Mouse (Mus musculus) heart, embryonic 16.5 days (tissue): ENCODE data around the gene Cdh24. TPM values are rescaled to one million over a fixed set of nuclear protein-coding genes. Genes with fewer than 3 reads are reported as not detected.
A peak's percentile ranks its signal among the peaks of the same experiment; 100 is the strongest.

Experiments
- ATAC-seq: fragments of 200-750 bp; cut with Nextera tagmentation; replicated peaks from 2 replicates; pipeline ENCODE4 v1.8.0; 2017; ENCODE audit warnings: moderate number of reproducible peaks; ENCODE audit not compliant: insufficient read depth, low FRiP score; ENCODE audit errors: extremely low read depth
- H3K27ac ChIP-seq: fragments of 300-500 bp; sonication (generic); 2 replicates; pipeline ENCODE4 v1.5.1; 2014; ENCODE audit warnings: mild to moderate bottlenecking, low read length, control low read depth, moderate library complexity
- H3K27me3 ChIP-seq: fragments of 300-500 bp; sonication (generic); 2 replicates; pipeline ENCODE4 v1.6.1; 2014; ENCODE audit warnings: low read length, mixed read lengths; ENCODE audit not compliant: control insufficient read depth, insufficient read depth
- H3K36me3 ChIP-seq: fragments of 300-500 bp; sonication (generic); 2 replicates; pipeline ENCODE4 v1.6.1; 2014; ENCODE audit not compliant: control insufficient read depth, insufficient read depth
- H3K4me1 ChIP-seq: fragments of 300-500 bp; sonication (generic); 2 replicates; pipeline ENCODE4 v1.6.1; 2014; ENCODE audit warnings: low read length, mixed read lengths; ENCODE audit not compliant: control insufficient read depth, insufficient read depth
- H3K4me2 ChIP-seq: fragments of 300-500 bp; sonication (generic); 2 replicates; pipeline ENCODE4 v1.6.1; 2014; ENCODE audit warnings: low read depth, mild to moderate bottlenecking, control low read depth, low read length
- H3K4me3 ChIP-seq: fragments of 300-500 bp; sonication (generic); 2 replicates; pipeline ENCODE4 v1.5.1; 2014; ENCODE audit warnings: mild to moderate bottlenecking, control low read depth, low read length
- H3K9ac ChIP-seq: fragments of 300-500 bp; sonication (generic); 2 replicates; pipeline ENCODE4 v1.6.1; 2014; ENCODE audit warnings: low read length, control low read depth
- H3K9me3 ChIP-seq: fragments of 300-500 bp; sonication (generic); replicated peaks from 2 replicates; pipeline ENCODE4 v1.6.1; 2016; ENCODE audit warnings: low read length; ENCODE audit not compliant: control insufficient read depth
- WGBS: fragments of 180-500 bp; shearing (Covaris S2); extraction: QIAGEN DNeasy Blood & Tissue Kit; methylation state at CpG from one replicate; pipeline ENCODE4 v1.1.7; 2014; 5-methylcytosine and 5-hydroxymethylcytosine counted together
- polyA plus RNA-seq: library from polyadenylated mRNA; unstranded; fragments of >200 nt; fragmentation: Nextera tagmentation; extraction: Ambion mirVana; gene quantifications from 2 replicates; pipeline ENCODE4 v1.2.1, GENCODE M21; 2015

Gene Cdh24
- polyA plus RNA-seq = 1.4 and 1.9 TPM in 2 replicates

DNA sequence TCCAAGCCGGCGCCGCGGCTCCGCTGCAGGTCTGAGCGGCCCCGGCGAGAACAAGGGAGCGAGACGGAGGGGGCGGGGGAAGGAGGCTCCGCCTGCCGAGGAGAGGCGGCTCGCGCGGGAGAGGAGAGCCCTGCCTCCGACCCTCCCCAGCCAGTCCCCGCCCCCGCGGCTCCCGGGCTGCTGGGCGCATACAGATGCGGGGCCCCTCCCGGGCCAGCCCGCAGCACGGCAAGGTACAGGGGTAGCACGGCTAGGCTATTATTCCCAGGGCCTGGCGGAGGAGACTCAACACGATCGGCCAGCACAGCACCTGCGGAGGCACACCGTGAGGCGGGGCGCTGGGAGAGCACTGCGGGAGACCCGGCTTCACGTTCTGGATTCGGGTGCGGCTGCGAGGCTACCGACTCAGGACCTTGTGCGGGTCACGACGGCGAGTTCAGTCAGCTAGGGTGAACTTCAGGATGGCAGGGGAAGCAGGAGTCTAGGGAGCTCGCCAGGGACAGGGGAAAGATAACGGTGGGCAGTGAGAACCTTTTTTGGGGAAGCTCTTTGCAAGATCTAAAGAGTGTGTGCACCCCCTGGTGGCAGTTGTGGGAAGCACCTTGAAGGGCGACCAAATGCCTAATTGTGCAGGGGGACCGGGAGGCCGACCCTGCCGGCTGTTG is at the start of gene Cdh24:
Gene Cdh24, minus strand, starts transcription at position 60 of the 665 bp plus-strand sequence.
- Histone ChIP-seq H3K36me3 (peaks cover 40% of the 10 kb centered on the region), H3K4me2 (peak within 1 kb of the TSS; percentile 99), H3K9me3 (no peaks in the 10 kb centered on the region), H3K4me1 (peaks cover 3% of the 10 kb centered on the region), H3K4me3 (peak within 1 kb of the TSS; percentile 80), H3K27me3 (0 out of 2 replicates have a peak, but pooled peaks cover 2% of the 10 kb centered on the region), H3K27ac (peak within 1 kb of the TSS; percentile 68), H3K9ac (peak within 1 kb of the TSS; percentile 88)
- WGBS = under 1% methylated on average over 51 of the region's 52 CpGs
- peak; percentile 92 for ATAC-seq

DNA sequence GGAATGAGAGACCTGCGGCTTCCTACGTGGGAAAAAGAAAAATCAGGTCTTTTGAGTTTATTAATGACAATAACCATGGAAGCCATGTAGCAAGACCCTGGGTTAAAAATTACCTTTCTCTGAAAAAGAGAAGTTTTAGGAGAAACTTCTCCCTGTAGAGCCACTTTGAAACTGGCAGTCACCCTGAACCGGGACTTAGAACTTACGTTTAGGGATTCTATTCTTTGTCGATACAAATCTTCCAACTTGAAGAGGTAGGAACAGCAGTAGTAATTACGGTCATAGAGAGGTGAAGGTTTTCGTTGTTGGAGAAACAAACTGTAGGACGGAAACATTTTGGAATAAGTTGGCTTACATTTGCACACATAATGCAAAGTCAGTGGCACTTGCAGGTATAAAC is 46.1 kb upstream of the Cdh24 start:
- Histone ChIP-seq H3K9me3 (no peaks in the 10 kb centered on the region), H3K36me3 (peaks cover 19% of the 10 kb centered on the region), H3K4me3 (peak overlapping the region; percentile 96), H3K27ac (peak overlapping the region; percentile 99), H3K4me2 (peak overlapping the region; percentile 84), H3K9ac (peak overlapping the region; percentile 100), H3K27me3 (no peaks in the 10 kb centered on the region), H3K4me1 (peaks cover 27% of the 10 kb centered on the region)
- no peak for ATAC-seq
- 4% methylated on average over 8 of the region's 8 CpGs for WGBS

DNA sequence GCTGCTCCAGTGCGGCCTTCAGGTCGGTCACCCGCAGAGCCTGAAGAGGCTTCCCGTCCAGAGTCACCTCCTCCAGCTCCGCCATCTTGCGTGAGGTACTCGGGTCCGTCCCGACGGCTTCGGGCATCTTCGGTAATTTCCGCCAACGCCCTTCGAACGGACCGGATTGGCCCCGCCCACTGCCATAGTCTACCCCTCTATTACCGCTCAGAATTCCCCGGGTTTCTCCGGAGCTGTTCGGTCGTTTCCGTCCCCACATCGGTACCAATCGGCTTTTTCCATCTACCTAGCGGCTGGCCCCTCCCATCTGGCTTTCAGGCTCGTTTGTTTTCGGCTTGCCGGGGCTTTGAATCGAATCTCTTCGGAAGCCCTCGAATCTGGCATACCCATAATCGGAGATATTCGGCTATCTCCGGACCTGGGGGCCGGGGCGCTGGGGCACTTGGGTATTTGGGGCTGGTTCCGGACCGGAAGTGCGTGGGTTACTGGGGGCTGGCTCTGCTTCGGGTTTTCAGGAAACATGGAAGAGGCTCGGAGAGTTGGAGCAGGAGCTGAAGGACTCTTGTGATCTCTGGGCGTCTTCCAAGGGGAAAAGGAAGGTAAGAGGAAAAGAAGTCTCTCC is 45.5 kb upstream of the Cdh24 start, which contains the start of gene Acin1:
Gene Acin1, minus strand, starts transcription at position 410 of the 622 bp plus-strand sequence.
- Histone ChIP-seq H3K9ac (peak within 1 kb of the TSS; percentile 100), H3K27ac (peak within 1 kb of the TSS; percentile 99), H3K36me3 (peaks cover 19% of the 10 kb centered on the region), H3K9me3 (no peaks in the 10 kb centered on the region), H3K27me3 (no peaks in the 10 kb centered on the region), H3K4me1 (peaks cover 27% of the 10 kb centered on the region), H3K4me3 (peak within 1 kb of the TSS; percentile 96), H3K4me2 (peak within 1 kb of the TSS; percentile 92)
- 0% methylated on average over 44 of the region's 44 CpGs for WGBS
- peak; percentile 97 for ATAC-seq

DNA sequence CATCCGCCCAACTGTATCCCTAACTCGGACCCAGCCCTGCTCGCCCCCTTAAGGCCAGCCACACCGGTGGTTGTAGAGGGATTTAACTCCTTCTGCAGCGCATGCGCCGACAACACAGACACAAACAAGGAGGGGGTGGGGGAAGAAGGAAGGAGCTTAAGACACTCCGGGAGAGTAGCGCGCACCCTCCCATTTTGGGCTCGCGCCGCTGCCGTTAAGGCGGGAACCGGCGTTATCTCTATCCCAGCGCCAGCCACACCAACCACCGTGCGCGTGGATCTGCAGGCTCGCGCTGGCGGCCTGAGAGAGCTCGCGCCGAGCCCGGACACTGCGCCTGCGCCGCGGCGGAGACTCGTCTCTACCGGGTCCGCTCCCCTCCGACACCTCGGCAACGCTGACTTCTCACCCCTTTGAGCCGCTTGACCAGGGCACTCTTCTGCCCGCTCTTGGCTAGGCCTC is 44.9 kb upstream of the Cdh24 start, which contains the start of gene 1700123O20Rik:
Gene 1700123O20Rik, plus strand, starts transcription at position 154 of the 459 bp plus-strand sequence.
- peak within 1 kb of the TSS; percentile 100 for H3K9ac ChIP-seq
- ATAC-seq = peak; percentile 72
- peaks cover 19% of the 10 kb centered on the region for H3K36me3 ChIP-seq
- 0% methylated on average over 41 of the region's 41 CpGs for WGBS
- peak within 1 kb of the TSS; percentile 92 for H3K4me2 ChIP-seq
- no peaks in the 10 kb centered on the region for H3K27me3 ChIP-seq
- peak within 1 kb of the TSS; percentile 96 for H3K4me3 ChIP-seq
- H3K9me3 ChIP-seq = no peaks in the 10 kb centered on the region
- peaks cover 27% of the 10 kb centered on the region for H3K4me1 ChIP-seq
- peak within 1 kb of the TSS; percentile 99 for H3K27ac ChIP-seq

DNA sequence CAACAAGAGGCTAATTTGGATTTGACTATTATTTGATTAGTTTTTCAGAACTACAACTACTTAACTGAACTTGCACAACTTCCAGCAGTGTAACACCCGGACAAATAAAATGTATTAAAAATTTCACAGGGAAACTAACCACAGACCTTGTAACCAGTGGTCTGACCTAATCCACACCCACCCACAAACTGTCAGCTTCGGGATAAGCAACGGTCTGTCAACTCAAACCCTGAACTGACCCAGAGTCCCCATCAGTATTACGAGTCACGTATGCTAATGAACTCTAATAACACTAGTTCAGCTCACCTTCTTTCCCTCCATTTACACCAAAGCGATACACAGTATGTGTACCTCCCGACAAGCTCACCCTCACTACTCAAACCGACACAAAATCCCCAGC is 44.3 kb upstream of the Cdh24 start:
- peaks cover 19% of the 10 kb centered on the region for H3K36me3 ChIP-seq
- WGBS = 8% methylated on average over 8 of the region's 8 CpGs

DNA sequence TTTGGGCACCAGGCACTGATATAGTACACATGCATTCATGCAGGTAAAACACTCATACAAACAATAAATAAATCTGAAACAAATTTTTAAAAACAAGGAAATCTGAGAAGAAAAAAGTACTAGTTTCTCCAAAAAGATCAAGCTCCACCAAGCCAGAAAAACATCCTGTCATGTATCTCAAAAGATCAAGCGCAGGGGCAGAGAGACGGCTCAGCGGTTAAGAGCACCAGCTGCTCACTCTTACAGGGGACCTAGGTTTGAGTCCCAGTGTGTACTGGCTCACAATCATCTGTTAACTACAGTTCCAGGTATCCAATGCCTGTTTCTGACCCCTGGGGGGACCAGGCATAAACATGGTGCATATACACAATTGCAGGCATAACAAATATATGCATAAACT is 41.2 kb upstream of the Cdh24 start:
- 84% methylated on average over 3 of the region's 3 CpGs for WGBS

More for the DNA sequence above, 44.3 kb upstream of the Cdh24 start:
- Histone ChIP-seq H3K4me1 (peaks cover 27% of the 10 kb centered on the region), H3K4me3 (peak overlapping the region; percentile 96), H3K27ac (peak overlapping the region; percentile 99), H3K9me3 (no peaks in the 10 kb centered on the region), H3K4me2 (peak overlapping the region; percentile 92), H3K27me3 (no peaks in the 10 kb centered on the region), H3K9ac (peak overlapping the region; percentile 100)
- no peak for ATAC-seq

DNA sequence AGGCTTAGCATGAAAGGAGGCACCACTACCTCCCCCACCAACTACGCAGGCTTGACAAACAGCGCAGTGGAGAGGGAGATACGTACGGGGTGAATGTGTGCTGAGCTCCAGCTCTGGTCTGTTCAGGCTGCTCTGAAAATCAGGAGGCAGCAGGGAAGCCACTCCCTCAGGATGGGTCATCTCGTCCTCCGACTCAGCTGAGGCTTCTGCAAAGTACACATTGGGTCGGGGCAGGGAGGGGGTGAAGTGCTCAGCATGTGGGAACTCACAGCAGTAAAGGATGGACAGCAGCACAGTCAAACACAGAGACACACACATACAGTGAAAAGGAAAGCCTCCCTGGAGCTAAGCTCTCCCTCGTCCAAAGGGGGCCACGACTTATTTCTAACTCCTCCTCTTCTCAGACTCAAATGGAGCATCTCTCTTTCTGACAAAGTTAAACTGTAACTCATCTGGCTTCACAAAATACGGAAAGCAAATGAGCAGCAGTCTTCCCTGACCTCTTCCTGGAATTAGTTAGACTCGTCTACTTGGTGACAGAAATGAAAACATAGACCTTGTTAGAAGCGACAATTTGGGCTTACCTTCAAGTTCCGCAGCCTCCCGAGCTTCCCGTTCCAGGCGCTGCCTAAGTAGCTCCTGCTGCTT is 37.6 kb upstream of the Cdh24 start:
- no peak overlapping the region for H3K9ac ChIP-seq
- no peak overlapping the region for H3K27ac ChIP-seq
- no peaks in the 10 kb centered on the region for H3K9me3 ChIP-seq
- no peak overlapping the region for H3K4me2 ChIP-seq
- WGBS = 86% methylated on average over 16 of the region's 16 CpGs
- no peak for ATAC-seq
- no peak overlapping the region for H3K4me3 ChIP-seq
- H3K27me3 ChIP-seq = no peaks in the 10 kb centered on the region
- peaks cover 36% of the 10 kb centered on the region for H3K36me3 ChIP-seq
- peaks cover 5% of the 10 kb centered on the region; the same call in 1 of the 2 replicates for H3K4me1 ChIP-seq

More for the DNA sequence above, 41.2 kb upstream of the Cdh24 start:
- no peak for ATAC-seq
- no peaks in the 10 kb centered on the region for H3K9me3 ChIP-seq
- peaks cover 13% of the 10 kb centered on the region for H3K4me1 ChIP-seq
- no peak overlapping the region for H3K4me2 ChIP-seq
- no peak overlapping the region for H3K27ac ChIP-seq
- H3K4me3 ChIP-seq = no peak overlapping the region
- no peaks in the 10 kb centered on the region for H3K27me3 ChIP-seq
- H3K9ac ChIP-seq = no peak overlapping the region
- peaks cover 24% of the 10 kb centered on the region for H3K36me3 ChIP-seq

DNA sequence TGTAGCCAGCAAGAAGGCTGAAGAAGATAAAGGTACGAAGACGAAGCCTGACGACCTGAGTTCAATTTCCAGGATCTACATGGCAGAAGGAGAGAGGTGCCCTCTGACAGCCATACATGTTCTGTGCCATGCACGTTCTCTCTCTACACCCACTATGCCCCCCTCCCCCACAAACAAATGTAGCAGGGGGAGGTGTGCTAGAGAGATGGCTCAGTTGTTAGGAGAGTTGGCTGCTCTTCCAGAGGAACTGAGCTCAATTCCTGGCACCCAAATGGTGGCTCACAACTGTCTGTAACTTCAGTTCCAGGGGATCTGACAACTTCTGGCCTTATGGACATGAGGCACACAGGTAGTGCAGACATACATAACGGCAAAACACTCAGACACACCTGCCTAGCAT is 35.1 kb upstream of the Cdh24 start:
- Histone ChIP-seq H3K36me3 (peaks cover 40% of the 10 kb centered on the region), H3K27ac (no peak overlapping the region), H3K4me1 (peaks cover 3% of the 10 kb centered on the region; the same call in 1 of the 2 replicates), H3K9me3 (no peaks in the 10 kb centered on the region), H3K27me3 (no peaks in the 10 kb centered on the region), H3K4me3 (no peak overlapping the region), H3K9ac (no peak overlapping the region), H3K4me2 (no peak overlapping the region)
- WGBS = 83% methylated on average over 5 of the region's 5 CpGs
- ATAC-seq = no peak
